Mouse (Mus musculus) mouse trophoblast stem cell (cell line): ENCODE results near the gene Vps26b.

Experiments
- in situ Hi-C, 2 experiments: fragments of 300-500 bp; cut with MseI, MboI; formaldehyde crosslinking; loops; 2 replicates in 1 of 2; 3 replicates in 1 of 2; pipeline ENCODE4 v1.15.1; 2025

Vps26b gene

DNA sequence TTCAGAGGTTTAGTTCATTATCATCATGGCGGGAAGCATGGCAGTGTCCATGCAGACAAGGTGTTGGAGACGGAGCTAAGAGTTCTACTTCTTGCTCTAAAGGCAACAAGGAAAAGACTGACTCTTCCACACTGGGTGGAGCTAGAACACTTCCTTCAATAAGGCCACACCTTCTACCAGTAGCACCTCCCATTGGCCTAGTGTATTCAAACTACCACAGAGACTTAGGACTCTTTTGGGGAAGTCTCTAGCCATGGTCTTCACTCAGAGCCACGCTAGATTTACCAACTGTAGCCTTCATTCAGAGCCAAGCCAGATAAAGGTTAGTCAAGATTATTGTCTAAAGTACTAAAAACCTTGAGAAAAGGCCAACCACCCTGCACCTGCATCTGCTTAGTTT lies 32.8 kb downstream of the Vps26b start:
- in situ Hi-C loops = loop anchor here in 1 of 2 experiments (10.0 kb wide), 1 partner anchor 202 kb away; no protein-coding TSS in a partner anchor

DNA sequence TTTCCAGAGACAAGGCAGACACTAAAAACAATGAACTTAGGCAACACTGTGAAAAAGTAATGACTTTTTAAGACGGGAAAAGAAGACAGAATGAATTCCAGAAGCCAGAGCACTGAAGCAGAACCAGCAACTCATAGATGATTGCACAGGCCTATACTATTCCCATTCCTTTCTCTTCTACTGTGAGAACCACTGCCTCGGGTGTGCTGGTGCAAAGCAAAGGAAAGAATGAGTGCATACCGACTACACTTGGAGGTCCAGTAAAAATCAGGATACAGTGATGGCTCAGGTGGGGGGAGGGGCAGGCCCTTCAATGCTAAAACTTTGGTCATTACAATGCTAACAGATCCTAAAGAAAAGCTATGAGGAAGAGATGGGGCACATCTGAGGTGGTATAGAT lies 36.0 kb downstream of the Vps26b start:
- in situ Hi-C loops = loop anchor here in 1 of 2 experiments (10.0 kb wide), 1 partner anchor 199 kb away; no protein-coding TSS in a partner anchor

DNA sequence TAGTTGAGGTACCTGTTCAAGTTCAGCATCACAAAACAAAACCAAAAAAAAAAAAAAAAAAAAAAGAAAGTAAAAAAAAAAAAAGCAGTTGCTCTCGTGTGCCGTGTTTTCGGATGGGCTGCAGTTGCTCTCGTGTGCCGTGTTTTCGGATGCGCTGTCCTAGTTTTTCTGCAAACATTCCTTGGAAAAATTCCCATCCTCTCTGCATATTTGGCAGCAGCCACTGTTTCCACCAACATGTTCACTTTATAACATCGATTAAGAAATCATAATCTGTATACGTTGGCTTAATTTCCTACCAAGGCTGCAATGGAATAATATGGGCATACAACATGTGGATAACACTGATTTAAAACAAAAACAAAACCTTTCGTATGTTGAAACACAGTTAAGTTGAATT lies 36.7 kb downstream of the Vps26b start:
- in situ Hi-C loops = loop anchor here in 1 of 2 experiments (10.0 kb wide), 1 partner anchor 198 kb away; no protein-coding TSS in a partner anchor

DNA sequence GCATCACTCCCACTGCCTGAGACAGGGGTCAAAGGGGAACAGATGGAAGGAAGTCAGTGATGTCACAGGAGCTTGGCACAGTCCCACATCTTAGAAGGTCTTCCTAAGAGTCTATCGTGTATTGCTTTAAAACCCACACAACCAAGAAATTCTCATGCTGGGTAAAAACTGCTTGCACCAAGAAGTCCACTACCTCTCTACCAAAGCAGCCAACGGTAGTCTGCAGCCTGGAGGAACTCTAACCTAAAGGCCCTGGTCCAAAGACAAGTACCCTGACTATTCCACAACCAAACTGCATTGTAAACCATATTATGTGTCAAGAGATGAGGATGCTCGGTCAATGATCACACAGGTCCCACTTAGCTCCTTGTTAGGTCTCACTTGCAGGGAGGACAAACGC lies 39.7 kb downstream of the Vps26b start:
- in situ Hi-C loops = loop anchor here in 1 of 2 experiments (10.0 kb wide), 1 partner anchor 195 kb away; no protein-coding TSS in a partner anchor

DNA sequence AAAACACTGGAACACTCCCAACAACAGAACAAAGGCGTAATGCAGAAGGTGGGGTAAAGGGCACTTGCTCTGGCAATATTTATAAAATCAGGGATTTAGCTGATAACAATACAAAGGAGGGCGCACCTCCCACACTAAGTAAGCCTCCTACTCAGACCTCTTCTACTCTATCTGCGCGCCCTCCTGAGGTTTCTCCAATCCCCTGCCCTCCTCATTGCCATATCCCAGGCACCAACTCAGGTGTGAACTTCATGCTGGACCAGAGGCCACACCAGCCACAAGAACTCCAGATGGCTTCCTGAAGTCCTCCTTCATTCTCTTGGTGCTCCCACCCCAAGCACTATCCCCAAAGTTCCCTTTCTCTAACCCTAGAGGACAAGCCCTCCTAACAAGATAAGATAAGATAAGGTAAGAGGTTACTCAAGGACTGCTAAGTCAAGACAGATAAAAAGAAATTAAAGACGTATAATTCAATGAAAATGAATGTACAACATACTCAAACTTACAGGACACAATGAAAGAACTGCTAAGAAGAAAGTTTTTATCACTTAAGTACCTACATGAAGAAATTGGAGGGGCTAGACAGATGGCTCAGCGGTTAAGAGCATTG lies 44.1 kb downstream of the Vps26b start:
- in situ Hi-C loops = no loop called here

DNA sequence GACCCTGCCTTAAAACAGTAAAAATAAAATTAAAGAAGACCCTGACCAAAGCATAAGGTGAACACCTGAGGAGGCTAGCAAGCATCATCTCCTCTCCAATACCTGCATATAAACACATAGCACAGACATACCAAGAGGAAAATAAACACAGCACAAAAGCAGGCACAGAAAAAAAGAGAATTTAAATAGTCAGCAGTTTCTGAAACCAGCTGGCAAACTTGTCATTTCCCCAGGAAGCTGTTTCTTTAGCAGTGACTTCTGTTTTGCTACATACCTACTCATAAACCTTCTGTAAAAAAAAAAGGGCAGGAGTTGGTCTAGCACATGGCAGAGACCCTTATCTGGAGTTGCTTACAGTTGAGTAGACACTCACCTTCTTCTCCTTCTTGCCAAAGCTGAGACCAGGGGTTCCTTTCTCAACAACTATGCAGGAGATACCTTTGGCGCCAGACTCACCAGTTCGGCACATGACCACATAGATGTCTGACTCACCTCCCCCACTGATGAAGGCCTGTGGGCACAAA lies 44.7 kb downstream of the Vps26b start:
- in situ Hi-C loops = no loop called here

DNA sequence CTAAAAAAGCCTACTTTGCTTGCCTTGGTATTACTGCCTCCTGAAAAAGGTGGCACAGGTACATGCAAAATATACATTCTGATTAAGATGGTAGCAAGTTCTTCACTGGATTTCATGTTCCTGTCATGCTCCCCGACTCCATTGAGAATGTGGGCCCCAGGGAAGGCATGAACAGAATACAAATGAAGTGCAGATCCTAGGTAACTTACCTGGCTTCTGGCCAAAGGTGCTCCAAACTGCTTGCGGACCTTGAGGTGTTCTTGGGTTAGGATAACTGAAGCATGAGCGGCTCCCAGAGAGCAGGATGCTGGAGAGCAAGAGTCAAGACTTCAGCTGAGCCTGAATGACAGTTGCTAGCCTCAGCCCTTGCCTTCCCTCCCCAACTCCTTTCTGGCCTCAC lies 51.1 kb downstream of the Vps26b start:
- in situ Hi-C loops = no loop called here

DNA sequence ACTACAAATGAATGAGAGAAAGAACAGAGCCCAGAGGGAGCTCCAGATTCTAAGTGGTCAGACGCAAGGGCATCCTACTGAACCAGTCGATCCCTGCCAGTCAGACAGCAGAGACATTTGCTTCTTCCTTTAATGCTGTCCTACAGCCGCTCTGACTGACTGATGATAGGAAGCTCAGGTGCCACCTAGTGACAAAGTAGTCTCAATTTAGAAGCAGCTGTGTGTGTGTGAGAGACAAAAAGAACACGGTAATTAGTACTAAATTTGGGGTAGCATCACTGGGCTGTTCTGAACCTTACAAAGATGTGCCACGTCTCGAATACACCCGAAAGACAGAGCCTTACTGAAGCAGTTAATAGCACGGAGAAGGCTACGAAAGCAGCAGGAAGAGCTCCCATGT lies 52.1 kb downstream of the Vps26b start:
- in situ Hi-C loops = no loop called here
